Mouse (Mus musculus) NIH3T3 (cell line): ENCODE results near the gene Wasf2.

ENCODE experiments used
- DNase-seq: peaks from one replicate; pipeline ENCODE4 v3.0.0-alpha.2; 2012; ENCODE audit warnings: low read depth

Gene Wasf2

GRCm38 (mm10) chr4:133127079-133127478 lies 3.2 kb upstream of the Wasf2 start:
- no peak for DNase-seq

GRCm38 (mm10) chr4:133127894-133128293 lies 2.4 kb upstream of the Wasf2 start:
- DNase-seq: no peak

- no peak for DNase-seq
Measured at GRCm38 (mm10) chr4:133129391-133129790, 914 bp upstream of the Wasf2 start.

GRCm38 (mm10) chr4:133130890-133131741 lies 811 bp downstream of the Wasf2 start:
- peak; percentile 16 for DNase-seq

GRCm38 (mm10) chr4:133132027-133132426 lies 1.7 kb downstream of the Wasf2 start:
- peak; percentile 41 for DNase-seq

- no peak for DNase-seq
Measured at GRCm38 (mm10) chr4:133136946-133137345, 6.6 kb downstream of the Wasf2 start.

GRCm38 (mm10) chr4:133138971-133139370 lies 8.7 kb downstream of the Wasf2 start:
- DNase-seq: no peak

GRCm38 (mm10) chr4:133155006-133155405 lies 24.7 kb downstream of the Wasf2 start:
- DNase-seq: no peak

- DNase-seq: no peak
Measured at GRCm38 (mm10) chr4:133155726-133156125, 25.4 kb downstream of the Wasf2 start.

GRCm38 (mm10) chr4:133156422-133156821 lies 26.1 kb downstream of the Wasf2 start:
- DNase-seq: no peak

GRCm38 (mm10) chr4:133156831-133157230 lies 26.5 kb downstream of the Wasf2 start:
- no peak for DNase-seq

- no peak for DNase-seq
Measured at GRCm38 (mm10) chr4:133159127-133159526, 28.8 kb downstream of the Wasf2 start.

- no peak for DNase-seq
Measured at GRCm38 (mm10) chr4:133159646-133160045, 29.3 kb downstream of the Wasf2 start.

GRCm38 (mm10) chr4:133160211-133160610 lies 29.9 kb downstream of the Wasf2 start:
- DNase-seq: no peak

- no peak for DNase-seq
Measured at GRCm38 (mm10) chr4:133160821-133161220, 30.5 kb downstream of the Wasf2 start.

- no peak for DNase-seq
Measured at GRCm38 (mm10) chr4:133162196-133162595, 31.9 kb downstream of the Wasf2 start.

- no peak for DNase-seq
Measured at GRCm38 (mm10) chr4:133166773-133167172, 36.5 kb downstream of the Wasf2 start.

- no peak for DNase-seq
Measured at GRCm38 (mm10) chr4:133169237-133170055, 39.1 kb downstream of the Wasf2 start.

GRCm38 (mm10) chr4:133170056-133170524 lies 39.8 kb downstream of the Wasf2 start:
- no peak for DNase-seq

- peak; percentile 58 for DNase-seq
Measured at GRCm38 (mm10) chr4:133170616-133171015, 40.3 kb downstream of the Wasf2 start.

- no peak for DNase-seq
Measured at GRCm38 (mm10) chr4:133172451-133172850, 42.1 kb downstream of the Wasf2 start.

GRCm38 (mm10) chr4:133174361-133174760 lies 44.1 kb downstream of the Wasf2 start:
- no peak for DNase-seq

- no peak for DNase-seq
Measured at GRCm38 (mm10) chr4:133175274-133175673, 45.0 kb downstream of the Wasf2 start.
